Mouse (Mus musculus): Measurements from ENCODE around the gene Sox6. TPM values are rescaled to one million over a fixed set of nuclear protein-coding genes. Genes with fewer than 3 reads are reported as not detected.

Gene Sox6
- total and polyA plus RNA-seq, 3 experiments, result 0.09 to 1.3 (median 0.90) TPM

DNA sequence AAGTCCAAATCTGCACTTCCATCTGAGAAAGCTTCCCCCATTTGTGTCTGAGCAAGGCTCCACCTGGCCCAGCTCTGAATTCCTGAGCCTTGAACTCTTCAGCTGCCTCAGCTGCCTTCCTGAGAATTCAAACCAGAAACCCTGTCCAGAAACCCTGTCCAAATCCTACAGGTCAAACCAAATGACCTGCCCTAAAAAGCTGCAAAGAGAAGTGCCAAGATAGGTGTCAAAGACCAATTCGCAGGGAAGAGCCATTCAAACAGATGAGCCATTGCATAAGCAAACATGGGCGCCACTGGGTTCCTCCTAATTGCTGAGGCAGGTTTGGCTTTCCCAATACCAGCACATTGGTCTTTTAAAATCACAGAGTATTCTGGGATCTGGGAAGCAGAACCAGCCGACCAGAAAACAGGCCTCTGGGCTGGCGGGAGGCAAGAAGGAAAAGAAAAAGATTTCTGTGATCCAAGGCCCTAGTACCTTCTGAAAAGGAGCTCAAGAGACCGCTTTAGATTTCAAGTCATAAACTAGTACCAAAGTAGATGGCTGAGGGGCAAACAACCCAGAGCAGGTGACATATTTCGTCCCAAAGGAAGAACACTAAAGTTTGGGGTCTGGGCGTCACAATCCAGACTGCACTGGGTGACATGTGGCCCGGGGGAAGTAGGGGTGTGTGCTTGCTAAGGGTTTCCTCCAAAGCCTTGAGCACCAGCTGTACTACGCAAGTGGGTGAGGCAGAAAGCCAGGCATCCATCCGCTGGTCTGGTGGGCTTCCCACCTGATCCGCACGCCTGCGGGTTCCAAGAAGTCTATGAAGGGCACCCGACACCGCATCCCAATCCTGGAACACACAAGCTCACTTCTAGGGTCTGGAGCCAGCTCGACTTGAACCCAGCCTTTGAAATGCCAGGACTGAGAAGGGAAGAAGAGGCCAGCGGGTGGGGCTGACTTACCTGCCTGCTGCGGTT, 1.7 kb downstream of the Sox6 start:
- Histone ChIP-seq H3K36me3 (replicated peaks in 1 of 2; ENCODE audit: control insufficient read depth in 1 of 2, insufficient read depth in 1 of 2, low read length in 1 of 2) (no peaks in the 10 kb centered on the region), H3K4me1 (ENCODE audit: control insufficient read depth in 1 of 2, insufficient read depth in 2 of 2) (peaks cover 0 to 12% of the 10 kb centered on the region in 2 experiments; a peak in 2 of 4 replicates), H3K4me3 (replicated peaks in 1 of 3; ENCODE audit: low read depth in 2 of 3, low read length in 2 of 3, poor library complexity in 1 of 3) (no peak overlapping the region), H3K27ac (ENCODE audit: insufficient read depth, low read depth) (no peak overlapping the region), H3K9me3 (replicated peaks; ENCODE audit: low read length) (no peaks in the 10 kb centered on the region), H3K27me3 (replicated peaks) (peaks cover 56% of the 10 kb centered on the region), H3K4me2 (ENCODE audit: insufficient read depth, low read depth, poor library complexity, severe bottlenecking) (no peak overlapping the region), H3K79me2 (replicated peaks; ENCODE audit: control insufficient read depth, extremely low read depth, insufficient read depth, poor library complexity, severe bottlenecking) (no peaks in the 10 kb centered on the region), H3K9ac (ENCODE audit: insufficient read depth, low read depth) (no peak overlapping the region)
- DNase-seq (ENCODE audit: extremely low read depth), result no peak
- dilution Hi-C loops (cut with MboI; ENCODE audit: extremely low pct_ligation_motif_present, extremely low pct_unique_long_range_greater_than_20kb, low sequenced_read_pairs), result no loop called here
- in situ Hi-C loops (cut with MboI; ENCODE audit: low pct_ligation_motif_present, low pct_unique_long_range_greater_than_20kb, low sequenced_read_pairs), result loop anchor here (25.0 kb wide), 2 partner anchors 825 to 1125 kb away; no protein-coding TSS in a partner anchor
- TF ChIP-seq ELF1 (IDR thresholded peaks at IDR 0.05; ENCODE audit: low read depth, low read length) (no peak), RAD21 (IDR thresholded peaks at IDR 0.05; ENCODE audit: low read depth, low read length) (no peak), HCFC1 (IDR thresholded peaks at IDR 0.05; ENCODE audit: low read depth, low read length) (no peak), PAX5 (IDR thresholded peaks at IDR 0.05; ENCODE audit: low read length) (no peak), JUN (IDR thresholded peaks at IDR 0.05; ENCODE audit: insufficient read depth, low read depth, low read length) (no peak), SIN3A (IDR thresholded peaks at IDR 0.05; ENCODE audit: low read length) (no peak), CTCF (conservative IDR thresholded peaks at IDR 0.05 in 1 of 2, IDR thresholded peaks at IDR 0.05 in 1 of 2; ENCODE audit: low read depth in 2 of 2, low read length in 2 of 2) (no peak), IRF4 (IDR thresholded peaks at IDR 0.05; ENCODE audit: low read depth, low read length) (no peak), ZKSCAN1 (IDR thresholded peaks at IDR 0.05; ENCODE audit: borderline replicate concordance, low read depth, low read length) (no peak), NRF1 (IDR thresholded peaks at IDR 0.05; ENCODE audit: low read depth, low read length) (no peak), MAX (IDR thresholded peaks at IDR 0.05; ENCODE audit: low read length) (no peak), POLR2AphosphoS2 (IDR thresholded peaks at IDR 0.05; ENCODE audit: low read depth, low read length) (no peak), GABPA (IDR thresholded peaks at IDR 0.05; ENCODE audit: insufficient replicate concordance, low read depth, low read length) (no peak), TCF12 (IDR thresholded peaks at IDR 0.05; ENCODE audit: low read depth, low read length) (no peak), MAZ (IDR thresholded peaks at IDR 0.05; ENCODE audit: low read depth, low read length) (no peak), UBTF (IDR thresholded peaks at IDR 0.05; ENCODE audit: low read depth, low read length) (no peak), MYC (IDR thresholded peaks at IDR 0.05; ENCODE audit: low read depth, low read length) (no peak), EP300 (IDR thresholded peaks at IDR 0.05; ENCODE audit: low read length) (no peak)

DNA sequence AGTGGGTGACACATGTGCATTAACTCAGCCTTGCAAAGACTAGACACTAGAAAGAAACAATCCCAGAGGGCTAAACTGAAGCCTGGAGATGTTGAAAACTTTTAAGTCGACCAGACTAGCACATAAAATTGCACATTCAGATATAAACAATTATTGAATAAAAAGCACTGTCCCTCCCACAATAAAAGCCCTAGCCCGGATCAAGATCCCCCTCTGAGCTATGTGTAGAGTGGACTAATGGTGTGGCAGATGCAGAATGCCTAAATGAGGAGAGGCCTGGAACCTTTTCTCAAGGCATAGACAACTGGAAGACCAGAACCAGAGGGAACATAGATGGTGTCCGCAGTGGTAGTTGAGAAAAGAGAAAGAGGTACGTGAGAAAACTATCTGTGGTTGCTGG, 3.1 kb downstream of the Sox6 start:
- in situ Hi-C loops (cut with MboI; ENCODE audit: low pct_ligation_motif_present, low pct_unique_long_range_greater_than_20kb, low sequenced_read_pairs) (loop anchor here (25.0 kb wide), 2 partner anchors 823 to 1123 kb away; no protein-coding TSS in a partner anchor), dilution Hi-C loops (cut with MboI; ENCODE audit: extremely low pct_ligation_motif_present, extremely low pct_unique_long_range_greater_than_20kb, low sequenced_read_pairs) (no loop called here)
- no peak overlapping the region for H3K9ac ChIP-seq (ENCODE audit: insufficient read depth, low read depth)
- H3K27ac ChIP-seq (ENCODE audit: insufficient read depth, low read depth), result no peak overlapping the region
- H3K9me3 ChIP-seq (replicated peaks; ENCODE audit: low read length), result no peaks in the 10 kb centered on the region
- H3K4me2 ChIP-seq (ENCODE audit: insufficient read depth, low read depth, poor library complexity, severe bottlenecking), result no peak overlapping the region
- H3K4me3 ChIP-seq (replicated peaks in 1 of 3; ENCODE audit: low read depth in 2 of 3, low read length in 2 of 3, poor library complexity in 1 of 3), result no peak overlapping the region
- peaks cover 61% of the 10 kb centered on the region for H3K27me3 ChIP-seq (replicated peaks)
- H3K4me1 ChIP-seq (ENCODE audit: control insufficient read depth in 1 of 2, insufficient read depth in 2 of 2), result peaks cover 0 to 18% of the 10 kb centered on the region in 2 experiments; a peak in 2 of 4 replicates
- H3K79me2 ChIP-seq (replicated peaks; ENCODE audit: control insufficient read depth, extremely low read depth, insufficient read depth, poor library complexity, severe bottlenecking), result no peaks in the 10 kb centered on the region
- H3K36me3 ChIP-seq (replicated peaks in 1 of 2; ENCODE audit: control insufficient read depth in 1 of 2, insufficient read depth in 1 of 2, low read length in 1 of 2), result no peaks in the 10 kb centered on the region
- no peak for TF ChIP-seq JUN (IDR thresholded peaks at IDR 0.05; ENCODE audit: insufficient read depth, low read depth, low read length)
- TF ChIP-seq E2F4 (IDR thresholded peaks at IDR 0.05; ENCODE audit: insufficient replicate concordance, low read depth, low read length), result no peak
- no peak for TF ChIP-seq NRF1 (IDR thresholded peaks at IDR 0.05; ENCODE audit: low read depth, low read length)
- no peak for TF ChIP-seq MYC (IDR thresholded peaks at IDR 0.05; ENCODE audit: low read depth, low read length)
- no peak for TF ChIP-seq ZNF384 (IDR thresholded peaks at IDR 0.05; ENCODE audit: low read depth, low read length)
- TF ChIP-seq RAD21 (IDR thresholded peaks at IDR 0.05; ENCODE audit: low read depth, low read length), result no peak
- TF ChIP-seq TBP (conservative IDR thresholded peaks at IDR 0.05; ENCODE audit: low read depth, low read length), result no peak
- TF ChIP-seq MAZ (IDR thresholded peaks at IDR 0.05; ENCODE audit: low read depth, low read length), result no peak
- TF ChIP-seq JUND (conservative IDR thresholded peaks at IDR 0.05; ENCODE audit: low read depth, low read length), result no peak
- TF ChIP-seq HCFC1 (IDR thresholded peaks at IDR 0.05; ENCODE audit: low read depth, low read length), result no peak
- TF ChIP-seq USF1 (IDR thresholded peaks at IDR 0.05; ENCODE audit: low read depth, low read length), result no peak
- TF ChIP-seq MAFK (IDR thresholded peaks at IDR 0.05; ENCODE audit: insufficient replicate concordance, low read length), result no peak
- no peak for TF ChIP-seq BHLHE40 (IDR thresholded peaks at IDR 0.05; ENCODE audit: low read depth, low read length)
- no peak for TF ChIP-seq GABPA (IDR thresholded peaks at IDR 0.05; ENCODE audit: insufficient replicate concordance, low read depth, low read length)
- TF ChIP-seq POLR2A (IDR thresholded peaks at IDR 0.05; ENCODE audit: low read depth, low read length), result no peak
- no peak for TF ChIP-seq SMC3 (IDR thresholded peaks at IDR 0.05; ENCODE audit: low read depth, low read length)
- no peak for TF ChIP-seq SIN3A (IDR thresholded peaks at IDR 0.05; ENCODE audit: low read length)
- TF ChIP-seq RCOR1 (conservative IDR thresholded peaks at IDR 0.05; ENCODE audit: low read depth, low read length), result no peak
- no peak for TF ChIP-seq MEF2A (IDR thresholded peaks at IDR 0.05; ENCODE audit: borderline replicate concordance, low read depth, low read length)
- no peak for DNase-seq (ENCODE audit: extremely low read depth)
